Mouse (Mus musculus) embryonic fibroblast, embryonic 13.5 days (primary cell): ENCODE data around the gene Frmd6. TPM values are rescaled to one million over a fixed set of nuclear protein-coding genes. Genes with fewer than 3 reads are reported as not detected.

Experiments
- H3K27ac ChIP-seq: 2 replicates; pipeline ENCODE4 v1.5.1; 2012; ENCODE audit warnings: low read length, control low read depth, inconsistent platforms; ENCODE audit not compliant: insufficient read depth
- H3K4me1 ChIP-seq: 2 replicates; pipeline ENCODE4 v1.6.1; 2011; ENCODE audit warnings: low read length; ENCODE audit not compliant: control insufficient read depth, insufficient read depth
- H3K4me3 ChIP-seq: 2 replicates; pipeline ENCODE4 v1.5.1; 2011; ENCODE audit warnings: mild to moderate bottlenecking, control low read depth, low read length; ENCODE audit not compliant: insufficient read depth
- CTCF ChIP-seq: IDR thresholded peaks from 2 replicates; pipeline ENCODE4 v1.5.1; 2011; ENCODE audit warnings: mild to moderate bottlenecking, control low read depth, low read length, moderate library complexity, borderline replicate concordance; ENCODE audit not compliant: insufficient read depth
- POLR2A ChIP-seq: IDR thresholded peaks from 2 replicates; pipeline ENCODE4 v1.6.1; 2011; ENCODE audit warnings: low read depth, mild to moderate bottlenecking, control low read depth, low read length, moderate library complexity
- polyA plus RNA-seq: library from polyadenylated mRNA; stranded (reverse); fragments of >200 nt; gene quantifications from 2 replicates; pipeline ENCODE4 v1.2.4, GENCODE M21; 2011; ENCODE audit warnings: low read depth; ENCODE audit not compliant: missing spikeins, insufficient read length

The Frmd6 gene
- polyA plus RNA-seq, 1 experiment, result 113 TPM

GRCm38 (mm10) chr12:70807975-70808374 lies 17.3 kb upstream of the Frmd6 start:
- TF ChIP-seq CTCF, result no peak
- no peak for TF ChIP-seq POLR2A
- 0 out of 2 replicates have a peak, but pooled peaks cover 2% of the 10 kb centered on the region for H3K4me1 ChIP-seq
- H3K27ac ChIP-seq, result no peak overlapping the region

DNA sequence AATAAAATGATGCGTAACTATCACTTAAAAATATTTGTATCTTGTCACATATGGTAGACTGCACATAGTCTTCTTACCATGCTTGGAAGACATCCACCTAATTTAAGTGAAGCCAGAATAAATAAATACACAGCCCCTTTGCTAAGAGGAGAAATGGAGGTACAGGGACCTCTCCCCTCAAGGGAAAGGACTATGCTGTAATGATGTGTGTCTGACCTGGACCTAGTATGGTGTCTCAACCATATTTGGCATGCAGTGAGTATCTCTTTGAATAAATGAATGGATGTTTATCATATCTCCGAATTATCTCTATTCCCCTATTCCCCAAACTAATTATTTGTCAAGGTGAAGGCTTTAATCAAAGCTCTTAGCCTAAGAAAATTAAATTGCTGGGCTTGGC lies 15.4 kb upstream of the Frmd6 start:
- no peak overlapping the region for H3K4me3 ChIP-seq
- H3K27ac ChIP-seq, result no peak overlapping the region
- no peak for TF ChIP-seq CTCF
- no peak for TF ChIP-seq POLR2A
- 0 out of 2 replicates have a peak, but pooled peaks cover 2% of the 10 kb centered on the region for H3K4me1 ChIP-seq

More at GRCm38 (mm10) chr12:70807975-70808374, 17.3 kb upstream of the Frmd6 start:
- no peak overlapping the region for H3K4me3 ChIP-seq

DNA sequence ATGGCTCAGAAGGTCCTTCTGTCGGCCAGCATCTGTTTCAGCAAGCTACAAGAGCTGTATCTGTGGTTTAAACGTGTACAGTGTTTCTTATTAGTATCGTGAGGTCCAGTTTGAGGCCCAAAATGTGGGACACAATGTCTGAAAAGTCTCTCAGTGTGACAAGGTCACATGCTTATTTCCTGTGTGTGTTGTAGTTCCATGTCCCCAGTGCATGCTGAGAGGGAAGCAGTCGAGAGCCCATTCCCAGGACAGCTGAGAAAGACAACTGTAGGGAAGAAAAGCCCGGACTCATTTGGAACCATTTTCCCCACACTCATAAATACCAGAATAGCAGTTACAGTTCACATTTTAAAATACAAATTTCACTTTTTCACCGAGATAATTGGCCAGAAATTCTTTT lies 13.5 kb upstream of the Frmd6 start:
- TF ChIP-seq CTCF (no peak), POLR2A (no peak)
- H3K4me1 ChIP-seq, result no peaks in the 10 kb centered on the region
- H3K27ac ChIP-seq, result no peak overlapping the region; the same call in 1 of the 2 replicates
- no peak overlapping the region for H3K4me3 ChIP-seq

- H3K4me1 ChIP-seq, result no peaks in the 10 kb centered on the region
- H3K4me3 ChIP-seq, result no peak overlapping the region
- TF ChIP-seq CTCF (no peak), POLR2A (no peak)
- no peak overlapping the region for H3K27ac ChIP-seq
Measured at GRCm38 (mm10) chr12:70812176-70812575, 13.1 kb upstream of the Frmd6 start.

DNA sequence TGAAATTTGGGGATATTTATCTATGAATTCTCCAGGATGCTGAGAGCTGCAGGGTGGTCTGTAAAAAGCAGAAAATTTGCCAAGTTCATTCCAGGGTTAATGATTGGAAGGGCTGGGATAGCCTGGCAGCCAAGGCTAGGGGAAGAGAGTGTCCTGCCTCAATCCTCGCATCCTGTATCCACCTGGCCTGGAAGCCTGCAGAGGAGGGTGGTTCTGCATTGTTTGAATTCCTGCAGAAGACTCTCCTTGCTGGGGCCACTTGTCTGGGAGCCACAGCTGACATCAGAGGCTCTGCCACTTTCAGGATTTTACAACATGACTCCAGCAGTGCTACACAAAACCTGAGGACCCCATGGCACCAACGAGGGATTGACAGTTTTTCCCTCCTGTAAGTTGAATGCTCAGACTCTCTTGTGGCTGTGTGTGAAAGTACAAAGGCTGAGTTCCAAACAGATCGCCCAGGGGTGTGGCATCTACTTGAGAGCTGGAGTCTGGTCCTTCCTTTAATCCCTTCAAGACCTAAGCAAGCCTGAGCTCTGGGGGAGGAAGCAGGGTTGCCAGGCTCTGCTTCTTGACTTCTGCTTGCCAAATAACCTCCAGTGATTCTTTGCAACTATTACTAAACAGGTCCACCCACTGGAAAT lies 12.4 kb upstream of the Frmd6 start:
- H3K4me1 ChIP-seq, result no peaks in the 10 kb centered on the region
- H3K4me3 ChIP-seq, result no peak overlapping the region
- H3K27ac ChIP-seq, result no peak overlapping the region
- TF ChIP-seq POLR2A (no peak), CTCF (no peak)

DNA sequence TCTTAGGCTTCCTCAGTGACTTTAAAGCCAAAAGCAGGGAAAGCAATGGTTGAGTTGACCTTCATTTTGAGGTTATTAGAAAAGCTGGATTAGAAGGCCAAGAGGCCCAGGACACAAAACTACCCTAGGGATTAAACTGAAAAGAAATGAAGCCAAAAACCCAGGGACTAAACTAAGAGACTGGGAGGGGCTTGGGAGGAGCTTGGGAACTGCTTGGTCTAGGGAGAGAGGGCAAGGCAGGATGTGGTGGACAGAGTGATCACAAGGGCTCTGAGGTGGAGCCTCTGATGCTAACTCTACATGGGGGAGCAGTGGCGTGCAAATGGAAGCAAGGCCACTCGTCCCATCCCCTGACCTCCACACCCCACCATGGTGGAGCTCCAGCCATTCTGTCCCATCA lies 8.6 kb upstream of the Frmd6 start:
- no peaks in the 10 kb centered on the region for H3K4me1 ChIP-seq
- TF ChIP-seq CTCF, result no peak
- no peak for TF ChIP-seq POLR2A
- H3K27ac ChIP-seq, result no peak overlapping the region
- H3K4me3 ChIP-seq, result no peak overlapping the region

DNA sequence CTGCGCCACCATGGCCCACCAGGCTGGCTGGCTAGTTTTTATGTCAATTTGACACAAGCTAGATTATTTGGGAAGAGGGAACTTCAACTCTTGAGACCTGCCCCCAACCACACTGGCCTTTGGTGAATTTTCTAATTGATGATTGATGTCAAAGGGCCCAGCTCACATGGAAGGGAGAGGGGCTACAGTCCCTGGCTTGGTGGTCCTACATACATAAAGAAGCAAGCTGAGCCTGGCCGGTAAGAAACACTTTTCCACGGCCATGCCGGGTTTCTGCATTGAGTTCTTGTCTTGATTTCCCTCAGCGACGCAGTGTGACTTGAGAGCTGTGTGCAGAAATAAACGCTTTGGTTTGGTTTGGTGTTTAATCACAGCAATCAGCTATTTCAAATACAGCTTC lies 1.3 kb upstream of the Frmd6 start:
- TF ChIP-seq POLR2A (no peak; the same call in 1 of the 2 replicates), CTCF (no peak)
- H3K4me1 ChIP-seq, result 0 out of 2 replicates have a peak, but pooled peaks cover 2% of the 10 kb centered on the region
- H3K4me3 ChIP-seq, result no peak overlapping the region
- no peak overlapping the region for H3K27ac ChIP-seq

- TF ChIP-seq POLR2A (no peak; the same call in 1 of the 2 replicates), CTCF (no peak)
Measured at GRCm38 (mm10) chr12:70825651-70826317, 470 bp downstream of the Frmd6 start.

DNA sequence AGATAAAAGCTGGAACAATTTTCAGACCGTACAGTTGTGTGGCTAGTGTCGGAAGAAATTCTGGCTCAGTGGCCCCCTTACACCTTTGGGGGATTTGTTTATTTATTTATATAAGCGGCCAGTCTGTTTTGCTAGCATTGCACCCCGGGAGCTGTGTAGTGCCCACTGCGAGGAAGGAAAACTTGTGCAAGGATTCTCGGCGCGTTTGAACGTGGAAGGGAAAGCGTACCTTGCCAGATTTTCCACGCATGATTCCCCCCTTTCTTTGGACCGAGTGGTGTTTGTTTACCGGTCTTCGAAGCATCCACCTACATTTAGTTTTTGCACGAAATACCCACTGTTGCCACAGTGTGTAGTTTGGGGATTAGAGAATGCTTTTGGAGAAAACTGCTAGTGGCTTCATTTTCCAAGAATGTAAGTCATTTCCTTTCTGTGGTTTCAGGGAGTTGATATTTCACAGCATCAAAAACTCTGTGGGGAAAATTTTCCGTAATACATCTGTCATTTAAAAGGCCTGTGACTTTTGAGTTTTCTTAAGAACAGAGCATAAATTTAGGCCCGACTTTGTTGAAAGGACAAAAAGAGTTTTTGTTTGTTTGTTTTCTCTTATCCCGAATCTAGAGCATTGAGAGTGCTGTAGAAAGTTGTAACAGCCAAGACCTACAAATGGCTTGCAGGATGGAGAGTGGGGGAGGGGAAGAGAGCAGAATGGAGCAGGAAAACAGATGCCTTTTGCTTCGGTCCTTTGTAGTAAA lies 1.2 kb downstream of the Frmd6 start:
- Histone ChIP-seq H3K4me1 (peaks cover 18% of the 10 kb centered on the region), H3K4me3 (peak overlapping the region; percentile 93), H3K27ac (peak overlapping the region; percentile 75)
- TF ChIP-seq CTCF, result no peak
- TF ChIP-seq POLR2A, result peak; percentile 30; the same call in 1 of the 2 replicates

More at GRCm38 (mm10) chr12:70825651-70826317, 470 bp downstream of the Frmd6 start:
- Histone ChIP-seq H3K27ac (peak overlapping the region; percentile 75), H3K4me1 (peaks cover 11% of the 10 kb centered on the region), H3K4me3 (peak overlapping the region; percentile 93)
